Mouse (Mus musculus): ENCODE results near the gene Scarf1. TPM values are rescaled to one million over a fixed set of nuclear protein-coding genes. Genes with fewer than 3 reads are reported as not detected.

Scarf1 gene
- total and polyA plus RNA-seq, 3 experiments = 0.24 to 0.90 (median 0.76) TPM

GRCm38 (mm10) chr11:75465051-75465450 lies 48.3 kb upstream of the Scarf1 start:
- H3K4me1 ChIP-seq (ENCODE audit: control insufficient read depth in 1 of 2, insufficient read depth in 2 of 2) = peaks cover 12 to 54% of the 10 kb centered on the region in 2 experiments
- no peak overlapping the region for H3K9ac ChIP-seq (ENCODE audit: insufficient read depth, low read depth)
- H3K27me3 ChIP-seq (replicated peaks) = no peaks in the 10 kb centered on the region
- H3K79me2 ChIP-seq (replicated peaks; ENCODE audit: control insufficient read depth, extremely low read depth, insufficient read depth, poor library complexity, severe bottlenecking) = peaks cover 10% of the 10 kb centered on the region; the same call in 1 of the 2 replicates
- H3K4me3 ChIP-seq (replicated peaks in 1 of 3; ENCODE audit: low read depth in 2 of 3, low read length in 2 of 3, poor library complexity in 1 of 3) = no peak overlapping the region
- dilution Hi-C loops (cut with MboI; ENCODE audit: extremely low pct_ligation_motif_present, extremely low pct_unique_long_range_greater_than_20kb, low sequenced_read_pairs) (no loop called here), in situ Hi-C loops (cut with MboI; ENCODE audit: low pct_ligation_motif_present, low pct_unique_long_range_greater_than_20kb, low sequenced_read_pairs) (no loop called here)
- H3K4me2 ChIP-seq (ENCODE audit: insufficient read depth, low read depth, poor library complexity, severe bottlenecking) = no peak overlapping the region
- TF ChIP-seq BHLHE40 (IDR thresholded peaks at IDR 0.05; ENCODE audit: low read depth, low read length) = no peak
- TF ChIP-seq MYC (IDR thresholded peaks at IDR 0.05; ENCODE audit: low read depth, low read length) = no peak
- TF ChIP-seq E2F4 (IDR thresholded peaks at IDR 0.05; ENCODE audit: insufficient replicate concordance, low read depth, low read length) = no peak
- TF ChIP-seq RCOR1 (conservative IDR thresholded peaks at IDR 0.05; ENCODE audit: low read depth, low read length) = no peak
- TF ChIP-seq MEF2A (IDR thresholded peaks at IDR 0.05; ENCODE audit: borderline replicate concordance, low read depth, low read length) = no peak
- peaks cover 12% of the 10 kb centered on the region for H3K9me3 ChIP-seq (replicated peaks; ENCODE audit: low read length)
- no peak overlapping the region for H3K27ac ChIP-seq (ENCODE audit: insufficient read depth, low read depth)
- no peak for DNase-seq (ENCODE audit: extremely low read depth)
- H3K36me3 ChIP-seq (replicated peaks in 1 of 2; ENCODE audit: control insufficient read depth in 1 of 2, insufficient read depth in 1 of 2, low read length in 1 of 2) = peaks cover 20 to 30% of the 10 kb centered on the region in 2 experiments

GRCm38 (mm10) chr11:75466731-75467505 lies 46.4 kb upstream of the Scarf1 start:
- no peak overlapping the region for H3K27ac ChIP-seq (ENCODE audit: insufficient read depth, low read depth)
- in situ Hi-C loops (cut with MboI; ENCODE audit: low pct_ligation_motif_present, low pct_unique_long_range_greater_than_20kb, low sequenced_read_pairs) = no loop called here
- dilution Hi-C loops (cut with MboI; ENCODE audit: extremely low pct_ligation_motif_present, extremely low pct_unique_long_range_greater_than_20kb, low sequenced_read_pairs) = no loop called here
- H3K4me3 ChIP-seq (replicated peaks in 1 of 3; ENCODE audit: low read depth in 2 of 3, low read length in 2 of 3, poor library complexity in 1 of 3) = no peak overlapping the region
- TF ChIP-seq SMC3 (IDR thresholded peaks at IDR 0.05; ENCODE audit: low read depth, low read length) = peak; percentile 2; the same call in 1 of the 2 replicates
- TF ChIP-seq MAX (IDR thresholded peaks at IDR 0.05; ENCODE audit: low read length) = no peak
- TF ChIP-seq NELFE (IDR thresholded peaks at IDR 0.05; ENCODE audit: low read depth, low read length) = no peak
- no peak for TF ChIP-seq ZNF384 (IDR thresholded peaks at IDR 0.05; ENCODE audit: low read depth, low read length)
- TF ChIP-seq ZMIZ1 (IDR thresholded peaks at IDR 0.05; ENCODE audit: low read depth, low read length) = no peak; the same call in 1 of the 2 replicates
- 0 out of 4 replicates have a peak, but pooled peaks of 1 of the 2 experiments have one; percentile 29 for TF ChIP-seq CTCF (conservative IDR thresholded peaks at IDR 0.05 in 1 of 2, IDR thresholded peaks at IDR 0.05 in 1 of 2; ENCODE audit: low read depth in 2 of 2, low read length in 2 of 2)
- H3K9me3 ChIP-seq (replicated peaks; ENCODE audit: low read length) = peaks cover 12% of the 10 kb centered on the region
- DNase-seq (ENCODE audit: extremely low read depth) = no peak
- H3K4me1 ChIP-seq (ENCODE audit: control insufficient read depth in 1 of 2, insufficient read depth in 2 of 2) = peaks cover 12 to 51% of the 10 kb centered on the region in 2 experiments
- peaks cover 20 to 30% of the 10 kb centered on the region in 2 experiments for H3K36me3 ChIP-seq (replicated peaks in 1 of 2; ENCODE audit: control insufficient read depth in 1 of 2, insufficient read depth in 1 of 2, low read length in 1 of 2)
- H3K4me2 ChIP-seq (ENCODE audit: insufficient read depth, low read depth, poor library complexity, severe bottlenecking) = no peak overlapping the region
- no peak overlapping the region for H3K9ac ChIP-seq (ENCODE audit: insufficient read depth, low read depth)
- peaks cover 6% of the 10 kb centered on the region; the same call in 1 of the 2 replicates for H3K79me2 ChIP-seq (replicated peaks; ENCODE audit: control insufficient read depth, extremely low read depth, insufficient read depth, poor library complexity, severe bottlenecking)
- no peaks in the 10 kb centered on the region for H3K27me3 ChIP-seq (replicated peaks)

All from CH12.LX (cell line).